In genomic region chr10:123255674-123256348, GRCm38 (mm10) we compare ENCODE assay signal across 15 mouse cellular contexts. TPM values are rescaled to one million over a fixed set of nuclear protein-coding genes. Genes with fewer than 3 reads are reported as not detected.
DNase-seq lines count a peak whose midpoint lies in the region; TF ChIP-seq lines count a peak whose summit lies in the region.
"Had no signal": no experiment of that assay in that cellular context is flagged by ENCODE, and none has a peak within 500 bp of the region (broad histone marks: within the 10 kb centered on the region; RNA-seq: fewer than 3 reads in every experiment).

No protein-coding gene starts in this region.

- no peak for TF ChIP-seq POLR2A in thymus, adult 2 months (IDR thresholded peaks at IDR 0.05; ENCODE audit: control insufficient read depth, extremely low read depth, insufficient read depth, low read length, poor library complexity)

- no peaks in the 10 kb centered on the region for H3K27me3 ChIP-seq in thymus, adult 2 months (ENCODE audit: control insufficient read depth, insufficient read depth, low read length)
- H3K27me3 ChIP-seq: embryonic facial prominence, embryonic 12.5 days; forebrain, embryonic 12.5 days had no signal

- peak; percentile 17 for DNase-seq in embryo, embryonic 10.5 days (ENCODE audit: low spot score)
- DNase-seq in embryo, embryonic 11 days: no peak
- peak; percentile 8 for DNase-seq in thymus, postnatal 25 days
- DNase-seq in thymus, adult 2 months: no peak
- peak; percentile 31 for DNase-seq in c-Kit-positive CD71-positive TER-119-negative erythroid progenitor cells, embryonic 14.5 days (ENCODE audit: low read depth)
- no peak for DNase-seq in right cerebral cortex, postnatal 4 days
- DNase-seq in kidney, postnatal 4 days: no peak
- DNase-seq in right cerebral cortex, postnatal 10 days (ENCODE audit: low spot score in 2 of 2): no peak
- DNase-seq: cerebellum, adult 8-10 months; kidney, adult 2 months; right cerebral cortex, postnatal 25 days had no signal

- H3K4me3 ChIP-seq in thymus, adult 2 months (ENCODE audit: control insufficient read depth, insufficient read depth, low read length): no peak overlapping the region
- H3K4me3 ChIP-seq: embryonic facial prominence, embryonic 12.5 days; forebrain, embryonic 12.5 days; hindbrain, embryonic 10.5 days; liver, embryonic 15.5 days had no signal

- H3K36me3 ChIP-seq in thymus, adult 2 months (ENCODE audit: control insufficient read depth, insufficient read depth, low read length): no peaks in the 10 kb centered on the region
- H3K36me3 ChIP-seq: embryonic facial prominence, embryonic 12.5 days; forebrain, embryonic 12.5 days; hindbrain, embryonic 10.5 days; liver, embryonic 15.5 days had no signal

- 81% methylated on average over 7 of the region's 7 CpGs for WGBS in thymus, adult 2 months

- no peaks in the 10 kb centered on the region for H3K4me1 ChIP-seq in thymus, adult 2 months (replicated peaks; ENCODE audit: control insufficient read depth, insufficient read depth, low read length)
- H3K4me1 ChIP-seq: forebrain, embryonic 12.5 days; hindbrain, embryonic 10.5 days; liver, embryonic 15.5 days had no signal

- no peak for TF ChIP-seq CTCF in thymus, adult 2 months (IDR thresholded peaks at IDR 0.05; ENCODE audit: borderline replicate concordance, control insufficient read depth, extremely low read depth, insufficient read depth, low read length, poor library complexity)

- no peak overlapping the region for H3K27ac ChIP-seq in thymus, adult 2 months (ENCODE audit: control insufficient read depth, insufficient read depth, low read length)
- H3K27ac ChIP-seq: embryonic facial prominence, embryonic 12.5 days; forebrain, embryonic 12.5 days; hindbrain, embryonic 10.5 days; liver, embryonic 15.5 days had no signal

RNA-seq across cellular contexts. Expression of gene Fam19a2, which starts 8.0 kb away (rescaled TPM):
- 0.31 and 0.51 TPM in 2 replicates for polyA plus RNA-seq in thymus, adult 2 months (2012; rRNA removed)

RNA-seq across cellular contexts. Expression of gene Usp15, which starts 59.0 kb away (rescaled TPM):
- 11.7 and 14.7 TPM in 2 replicates for polyA plus RNA-seq in thymus, adult 2 months (2012; rRNA removed)

Comparison
In these comparisons a context has a peak if more than half of its experiments do, and no peak if none do; other contexts are left out.
1. DNase-seq: peak in embryo, embryonic 10.5 days (single experiment), thymus, postnatal 25 days (single experiment) and c-Kit-positive CD71-positive TER-119-negative erythroid progenitor cells, embryonic 14.5 days (single experiment); none in embryo, embryonic 11 days (single experiment), thymus, adult 2 months (single experiment), right cerebral cortex, postnatal 4 days (single experiment), kidney, postnatal 4 days (0 of 2) and right cerebral cortex, postnatal 10 days (0 of 2).